8 mouse cellular contexts compared by ENCODE assay signal in the genomic region with DNA sequence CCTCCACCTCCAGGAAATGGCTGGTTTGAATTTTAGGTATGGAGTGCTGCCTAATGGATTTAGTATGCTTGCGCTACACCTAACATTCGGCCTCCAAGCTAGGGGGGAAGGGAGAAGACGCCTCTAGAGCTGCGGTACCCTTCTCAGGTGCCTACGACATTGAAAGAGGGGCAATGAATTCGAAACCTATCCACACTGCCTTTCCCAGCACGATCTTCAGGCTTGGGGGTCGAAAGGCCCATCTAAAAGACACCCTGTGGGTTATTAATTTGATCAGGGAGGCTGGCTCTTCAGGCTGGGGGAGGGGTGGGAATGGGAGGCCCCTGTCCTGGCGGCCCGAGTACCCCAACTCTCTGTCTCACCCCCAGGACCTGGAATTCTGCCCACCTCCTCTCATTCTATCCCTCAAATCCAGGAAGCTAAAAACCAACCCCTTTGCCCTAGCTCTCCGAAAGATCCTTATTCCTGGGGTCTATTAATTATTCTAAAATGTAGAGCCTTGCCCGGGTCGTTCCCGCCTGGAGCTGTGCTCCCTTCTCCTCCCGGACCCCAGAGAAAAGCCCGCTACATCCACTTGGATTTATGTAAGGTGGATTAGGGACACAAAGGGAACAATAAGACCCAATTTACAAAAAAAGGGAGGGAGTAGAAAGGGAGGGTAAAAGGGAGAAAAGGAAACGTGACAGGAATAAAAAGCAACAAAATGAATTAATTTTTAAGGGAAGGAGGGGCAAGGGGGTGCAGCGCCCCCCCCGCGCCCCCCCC. TPM values are rescaled to one million over a fixed set of nuclear protein-coding genes. Genes with fewer than 3 reads are reported as not detected.
DNase-seq lines count a peak whose midpoint lies in the region; ATAC-seq lines count a peak whose summit lies in the region.

No protein-coding gene starts in this region.

- H3K36me3 ChIP-seq in lung, embryonic 16.5 days (ENCODE audit: control insufficient read depth, insufficient read depth, low read length) = no peaks in the 10 kb centered on the region
- peaks cover 3% of the 10 kb centered on the region; the same call in 1 of the 2 replicates for H3K36me3 ChIP-seq in forebrain, embryonic 11.5 days (ENCODE audit: control insufficient read depth, insufficient read depth, low read length)
- peaks cover 24% of the 10 kb centered on the region for H3K36me3 ChIP-seq in limb, embryonic 13.5 days
- H3K36me3 ChIP-seq in stomach, embryonic 14.5 days (ENCODE audit: control insufficient read depth, insufficient read depth, low read length) = no peaks in the 10 kb centered on the region

- peaks cover 6% of the 10 kb centered on the region; the same call in 1 of the 2 replicates for H3K27me3 ChIP-seq in lung, embryonic 16.5 days (ENCODE audit: control insufficient read depth, insufficient read depth, low read depth, low read length)
- H3K27me3 ChIP-seq in forebrain, embryonic 11.5 days (ENCODE audit: control insufficient read depth, insufficient read depth, low read length) = no peaks in the 10 kb centered on the region
- H3K27me3 ChIP-seq in limb, embryonic 13.5 days = peaks cover 4% of the 10 kb centered on the region; the same call in 1 of the 2 replicates
- H3K27me3 ChIP-seq in stomach, embryonic 14.5 days (ENCODE audit: control insufficient read depth, insufficient read depth, low read length) = no peaks in the 10 kb centered on the region; the same call in 1 of the 2 replicates

- intact Hi-C loops in gastrocnemius, postnatal 36 days (cut with DNase I) = no loop called here

- 6% methylated on average over 20 of the region's 20 CpGs for WGBS in lung, embryonic 16.5 days
- WGBS in forebrain, embryonic 11.5 days = 1% methylated on average over 20 of the region's 20 CpGs
- 1% methylated on average over 20 of the region's 20 CpGs for WGBS in limb, embryonic 13.5 days
- WGBS in stomach, embryonic 14.5 days = 5% methylated on average over 20 of the region's 20 CpGs

- H3K4me2 ChIP-seq in lung, embryonic 16.5 days (ENCODE audit: low read depth, low read length) = peak overlapping the region; percentile 93
- peak overlapping the region; percentile 99 for H3K4me2 ChIP-seq in forebrain, embryonic 11.5 days (ENCODE audit: low read depth, low read length, severe bottlenecking)
- H3K4me2 ChIP-seq in limb, embryonic 13.5 days (replicated peaks) = peak overlapping the region; percentile 93
- H3K4me2 ChIP-seq in stomach, embryonic 14.5 days (replicated peaks; ENCODE audit: low read depth, low read length) = peak overlapping the region; percentile 95

- no peak for ATAC-seq in lung, embryonic 16.5 days (ENCODE audit: low read depth)
- peak; percentile 32 for ATAC-seq in forebrain, embryonic 11.5 days (replicated peaks; ENCODE audit: low FRiP score)
- ATAC-seq in limb, embryonic 13.5 days (ENCODE audit: low FRiP score, low read depth) = no peak
- ATAC-seq in stomach, embryonic 14.5 days (ENCODE audit: insufficient number of reproducible peaks, insufficient read depth, low FRiP score, low read depth) = no peak

- peaks cover 17% of the 10 kb centered on the region for H3K4me1 ChIP-seq in lung, embryonic 16.5 days (replicated peaks; ENCODE audit: control insufficient read depth, insufficient read depth, low read length)
- H3K4me1 ChIP-seq in forebrain, embryonic 11.5 days (replicated peaks; ENCODE audit: control insufficient read depth, insufficient read depth, low read length) = peaks cover 22% of the 10 kb centered on the region; the same call in 1 of the 2 replicates
- peaks cover 38% of the 10 kb centered on the region for H3K4me1 ChIP-seq in limb, embryonic 13.5 days
- H3K4me1 ChIP-seq in stomach, embryonic 14.5 days (ENCODE audit: control insufficient read depth, insufficient read depth, low read length) = peaks cover 15% of the 10 kb centered on the region; the same call in 1 of the 2 replicates

- DNase-seq in lung, postnatal 4 days = no peak
- DNase-seq in forebrain, embryonic 11.5 days (ENCODE audit: low spot score) = peak; percentile 78
- DNase-seq in gastrocnemius, postnatal 36 days = no peak
- DNase-seq in frontal cortex, postnatal 10 days (ENCODE audit: low spot score in 2 of 2) = no peak
- DNase-seq in kidney, adult 11 months = no peak

- H3K9ac ChIP-seq in lung, embryonic 16.5 days (ENCODE audit: low read length) = peak overlapping the region; percentile 68
- H3K9ac ChIP-seq in forebrain, embryonic 11.5 days (ENCODE audit: low read length) = peak overlapping the region; percentile 85
- peak overlapping the region; percentile 90 for H3K9ac ChIP-seq in limb, embryonic 13.5 days
- peak overlapping the region; percentile 28; the same call in 1 of the 2 replicates for H3K9ac ChIP-seq in stomach, embryonic 14.5 days (replicated peaks; ENCODE audit: low read depth, low read length)

- 0 out of 2 replicates have a peak overlapping the region, but pooled peaks have one; percentile 10 for H3K27ac ChIP-seq in lung, embryonic 16.5 days (ENCODE audit: low read length)
- peak overlapping the region; percentile 91 for H3K27ac ChIP-seq in forebrain, embryonic 11.5 days (ENCODE audit: low read depth, low read length)
- peak overlapping the region; percentile 67 for H3K27ac ChIP-seq in limb, embryonic 13.5 days
- no peak overlapping the region for H3K27ac ChIP-seq in stomach, embryonic 14.5 days (ENCODE audit: low read length)

- no peaks in the 10 kb centered on the region for H3K9me3 ChIP-seq in lung, embryonic 16.5 days (ENCODE audit: control insufficient read depth, low read length)
- H3K9me3 ChIP-seq in forebrain, embryonic 11.5 days (ENCODE audit: control insufficient read depth, low read length) = no peaks in the 10 kb centered on the region
- no peaks in the 10 kb centered on the region for H3K9me3 ChIP-seq in limb, embryonic 13.5 days
- H3K9me3 ChIP-seq in stomach, embryonic 14.5 days (ENCODE audit: control insufficient read depth, low read depth, low read length) = no peaks in the 10 kb centered on the region

- peak overlapping the region; percentile 61 for H3K4me3 ChIP-seq in lung, embryonic 16.5 days (ENCODE audit: low read length)
- peak overlapping the region; percentile 79 for H3K4me3 ChIP-seq in forebrain, embryonic 11.5 days (ENCODE audit: low read depth, low read length)
- peak overlapping the region; percentile 79 for H3K4me3 ChIP-seq in limb, embryonic 13.5 days
- peak overlapping the region; percentile 65 for H3K4me3 ChIP-seq in stomach, embryonic 14.5 days (ENCODE audit: low read depth, low read length)

RNA-seq across cellular contexts. Expression of a gene that starts 2.3 kb away (rescaled TPM):
- polyA plus RNA-seq in lung, embryonic 16.5 days (2015; fragmentation: Nextera tagmentation; extraction: Ambion mirVana) = 13.8 and 17.3 TPM in 2 replicates
- polyA plus RNA-seq in forebrain, embryonic 11.5 days (2014; fragmentation: Nextera tagmentation; extraction: Ambion mirVana) = 38.4 and 42.9 TPM in 2 replicates
- 58.9 and 59.5 TPM in 2 replicates for polyA plus RNA-seq in limb, embryonic 13.5 days (2015; fragmentation: Nextera tagmentation; extraction: Ambion mirVana)
- polyA plus RNA-seq in stomach, embryonic 14.5 days (2014; fragmentation: Nextera tagmentation; extraction: Ambion mirVana) = 18.2 and 19.9 TPM in 2 replicates
- 1 to 10 TPM; 1.5 to 2.0 TPM for total RNA-seq in gastrocnemius, postnatal 36 days (2021)

Comparison
In these comparisons a context has a peak if more than half of its experiments do, and no peak if none do; other contexts are left out.
1. H3K9ac ChIP-seq: peak in every context shown above with its lines; median percentile 90 in limb, embryonic 13.5 days; 85 in forebrain, embryonic 11.5 days; 68 in lung, embryonic 16.5 days; 28 in stomach, embryonic 14.5 days.